Mouse (Mus musculus) limb, embryonic 12.5 days (tissue): Measurements from ENCODE around the gene Cisd3. TPM values are rescaled to one million over a fixed set of nuclear protein-coding genes. Genes with fewer than 3 reads are reported as not detected.
"Not testable (repeated sequence)": the region's sequence is repeated elsewhere in the genome, so short reads cannot be mapped to it uniquely, and the experiment has no call there.

Source experiments
- ATAC-seq: fragments of 200-750 bp; cut with Nextera tagmentation; 2 replicates; pipeline ENCODE4 v1.8.0; 2017; ENCODE audit warnings: low read depth, moderate TSS enrichment; ENCODE audit not compliant: insufficient number of reproducible peaks, insufficient read depth, low FRiP score, low TSS enrichment
- H3K27ac ChIP-seq: fragments of 300-500 bp; sonication (generic); 2 replicates; pipeline ENCODE4 v1.5.1; 2016; ENCODE audit warnings: mild to moderate bottlenecking, moderate library complexity
- H3K27me3 ChIP-seq: fragments of 300-500 bp; sonication (generic); 2 replicates; pipeline ENCODE4 v1.6.1; 2016; ENCODE audit warnings: mild to moderate bottlenecking, moderate library complexity
- H3K36me3 ChIP-seq: fragments of 300-500 bp; sonication (generic); 2 replicates; pipeline ENCODE4 v1.6.1; 2016; ENCODE audit warnings: mild to moderate bottlenecking, moderate library complexity
- H3K4me1 ChIP-seq: fragments of 300-500 bp; sonication (generic); replicated peaks from 2 replicates; pipeline ENCODE4 v1.6.1; 2016
- H3K4me2 ChIP-seq: fragments of 300-500 bp; sonication (generic); 2 replicates; pipeline ENCODE4 v1.6.1; 2016; ENCODE audit warnings: mild to moderate bottlenecking, moderate library complexity
- H3K4me3 ChIP-seq: fragments of 300-500 bp; sonication (generic); replicated peaks from 2 replicates; pipeline ENCODE4 v1.5.1; 2016; ENCODE audit warnings: mild to moderate bottlenecking
- H3K9ac ChIP-seq: fragments of 300-500 bp; sonication (generic); replicated peaks from 2 replicates; pipeline ENCODE4 v1.6.1; 2016; ENCODE audit warnings: mild to moderate bottlenecking, moderate library complexity
- H3K9me3 ChIP-seq: fragments of 300-500 bp; sonication (generic); 2 replicates; pipeline ENCODE4 v1.6.1; 2016; ENCODE audit warnings: mild to moderate bottlenecking, moderate library complexity
- WGBS: fragments of 180-500 bp; shearing (Covaris S2); methylation state at CpG from one replicate; pipeline ENCODE4 v1.1.7; 2016; 5-methylcytosine and 5-hydroxymethylcytosine counted together
- polyA plus RNA-seq: library from polyadenylated mRNA; unstranded; fragments of >200 nt; fragmentation: Nextera tagmentation; extraction: Ambion mirVana; gene quantifications from 2 replicates; pipeline ENCODE4 v1.2.1, GENCODE M21; 2016

Cisd3 gene
- polyA plus RNA-seq, result 10.0 and 11.3 TPM in 2 replicates

DNA sequence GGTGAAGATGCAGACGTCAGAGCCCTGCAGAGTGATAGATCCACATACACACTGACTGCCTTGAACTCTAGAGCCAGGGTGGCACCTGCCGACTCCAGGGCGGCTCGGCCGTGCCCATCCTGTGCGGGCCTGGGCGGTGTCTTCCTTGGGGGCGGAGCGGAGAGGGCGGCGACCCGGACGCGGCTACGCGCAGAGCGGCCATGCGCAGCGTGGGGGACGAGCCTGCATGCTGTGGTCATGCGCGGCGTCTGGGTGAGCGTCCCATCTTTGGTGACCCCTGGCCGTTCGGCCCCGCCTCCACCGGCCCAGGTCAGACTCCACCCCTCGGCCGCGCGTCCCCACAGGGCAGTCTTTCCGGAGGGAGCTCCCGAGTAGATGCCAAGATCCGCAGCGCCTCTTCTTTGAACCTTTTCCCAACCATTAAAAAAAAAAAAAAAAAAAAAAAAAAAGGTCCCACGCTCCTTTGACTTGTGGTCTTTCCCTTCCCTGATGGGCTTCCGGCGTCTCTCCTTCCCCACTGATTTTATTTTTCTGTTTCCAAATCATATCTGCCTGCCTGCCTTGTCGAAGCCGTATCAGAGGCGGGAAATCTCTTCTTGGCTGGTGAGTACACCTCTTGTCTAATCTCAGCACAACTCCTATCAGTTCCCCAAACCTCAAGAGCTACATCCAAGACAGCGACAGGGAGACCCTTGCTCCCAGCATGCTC, at the start of gene Cisd3:
TSS of gene Cisd3 (plus strand) at position 214 of the 709 bp plus-strand sequence.
- peak within 1 kb of the TSS; percentile 53 for H3K9ac ChIP-seq
- H3K27me3 ChIP-seq, result no peaks in the 10 kb centered on the region
- H3K4me3 ChIP-seq, result peak within 1 kb of the TSS; percentile 44
- H3K9me3 ChIP-seq, result no peaks in the 10 kb centered on the region
- peaks cover 65% of the 10 kb centered on the region for H3K36me3 ChIP-seq
- peak; percentile 77 for ATAC-seq
- H3K27ac ChIP-seq, result peak within 1 kb of the TSS; percentile 31; the same call in 1 of the 2 replicates
- peak within 1 kb of the TSS; percentile 89 for H3K4me2 ChIP-seq
- peaks cover 27% of the 10 kb centered on the region for H3K4me1 ChIP-seq
- WGBS, result 2% methylated on average over 43 of the region's 43 CpGs

DNA sequence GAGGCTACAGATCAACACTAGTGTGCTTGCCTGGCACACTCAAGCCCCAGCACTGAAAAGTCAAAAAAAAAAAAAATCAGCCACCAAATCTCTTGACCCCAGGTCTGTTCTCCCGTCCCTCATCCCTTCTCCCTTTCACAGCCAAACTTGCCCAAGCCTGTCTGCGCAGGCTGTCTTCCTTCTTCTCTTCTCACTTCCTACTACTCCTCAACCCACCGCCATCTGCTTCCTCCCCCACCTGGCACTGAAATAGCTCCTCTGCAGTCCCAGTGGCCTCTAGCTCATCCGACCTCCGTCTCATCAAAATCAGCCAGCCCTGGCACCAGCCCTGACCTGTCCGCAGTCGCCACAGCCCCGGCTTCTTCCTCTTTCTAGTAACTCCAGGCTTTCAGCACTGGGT, 44.0 kb upstream of the Cisd3 start:
- no peak overlapping the region for H3K9ac ChIP-seq
- no peaks in the 10 kb centered on the region for H3K36me3 ChIP-seq
- 58% methylated on average over 8 of the region's 8 CpGs for WGBS
- ATAC-seq, result no peak
- H3K4me2 ChIP-seq, result no peak overlapping the region
- no peak overlapping the region for H3K27ac ChIP-seq
- H3K9me3 ChIP-seq, result no peaks in the 10 kb centered on the region; the same call in 1 of the 2 replicates
- no peak overlapping the region for H3K4me3 ChIP-seq
- H3K4me1 ChIP-seq, result no peaks in the 10 kb centered on the region
- H3K27me3 ChIP-seq, result no peaks in the 10 kb centered on the region

DNA sequence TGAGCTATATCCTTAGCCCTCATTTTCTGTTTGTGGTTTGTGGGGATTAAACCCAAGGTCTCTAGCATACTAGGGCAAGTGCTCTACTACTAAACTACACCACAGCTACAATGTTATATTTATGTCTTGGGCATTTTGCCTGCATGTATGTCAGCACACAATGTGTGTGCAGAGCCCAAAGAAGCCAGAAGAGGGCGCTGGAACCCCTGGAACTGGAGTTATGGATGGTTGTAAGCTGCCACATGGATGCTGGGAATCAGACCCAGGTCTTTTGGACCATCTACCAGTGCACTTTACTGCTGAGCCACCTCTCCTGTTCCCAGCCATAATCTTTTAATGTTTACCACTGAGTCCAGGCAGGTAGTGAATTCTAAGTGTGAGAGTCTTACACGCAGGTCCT, 42.9 kb upstream of the Cisd3 start:
- H3K27ac ChIP-seq, result no peak overlapping the region
- WGBS, result 46% methylated on average over 2 of the region's 2 CpGs
- no peaks in the 10 kb centered on the region for H3K27me3 ChIP-seq
- no peaks in the 10 kb centered on the region; the same call in 1 of the 2 replicates for H3K9me3 ChIP-seq
- H3K4me1 ChIP-seq, result no peaks in the 10 kb centered on the region
- H3K9ac ChIP-seq, result no peak overlapping the region
- no peak for ATAC-seq
- H3K4me3 ChIP-seq, result no peak overlapping the region
- H3K4me2 ChIP-seq, result no peak overlapping the region
- no peaks in the 10 kb centered on the region for H3K36me3 ChIP-seq

DNA sequence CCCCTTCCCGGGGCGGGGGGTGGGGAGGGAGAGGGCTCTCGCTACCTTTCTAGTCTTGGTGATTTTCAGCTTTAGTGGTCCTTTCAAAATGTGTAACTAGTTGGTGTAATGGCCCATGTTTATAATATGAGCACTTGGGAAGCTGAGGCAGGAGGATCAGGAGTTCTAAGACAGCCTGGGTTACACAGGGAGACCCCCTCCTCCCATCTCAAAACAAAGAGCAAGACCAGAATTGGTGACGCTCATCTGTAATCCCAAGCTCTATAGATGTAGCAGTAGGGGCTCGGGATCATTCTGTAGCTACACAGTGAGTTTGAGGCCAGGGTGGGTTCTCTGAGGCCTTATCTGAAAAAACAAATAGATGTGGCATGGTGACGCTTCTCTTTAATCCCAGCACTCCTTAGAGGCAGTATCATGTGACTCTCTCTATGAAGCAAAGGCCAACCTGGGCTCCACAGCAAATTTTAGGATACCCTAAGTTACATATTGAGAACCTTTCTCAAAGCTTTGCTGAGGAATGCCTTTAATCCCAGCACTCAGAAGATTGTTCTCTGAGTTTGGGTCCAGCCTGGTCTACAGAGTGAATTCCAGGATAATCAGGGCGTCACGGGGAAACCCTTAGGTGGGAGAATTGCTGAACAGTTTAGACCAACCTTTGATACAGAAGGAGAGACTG, 42.1 kb upstream of the Cisd3 start:
- WGBS, result 81% methylated on average over 8 of the region's 8 CpGs
- H3K27me3 ChIP-seq, result no peaks in the 10 kb centered on the region
- no peak overlapping the region for H3K4me2 ChIP-seq
- H3K4me3 ChIP-seq, result no peak overlapping the region
- no peaks in the 10 kb centered on the region; the same call in 1 of the 2 replicates for H3K9me3 ChIP-seq
- no peak overlapping the region for H3K9ac ChIP-seq
- no peak for ATAC-seq
- H3K36me3 ChIP-seq, result no peaks in the 10 kb centered on the region
- H3K27ac ChIP-seq, result no peak overlapping the region
- H3K4me1 ChIP-seq, result no peaks in the 10 kb centered on the region

DNA sequence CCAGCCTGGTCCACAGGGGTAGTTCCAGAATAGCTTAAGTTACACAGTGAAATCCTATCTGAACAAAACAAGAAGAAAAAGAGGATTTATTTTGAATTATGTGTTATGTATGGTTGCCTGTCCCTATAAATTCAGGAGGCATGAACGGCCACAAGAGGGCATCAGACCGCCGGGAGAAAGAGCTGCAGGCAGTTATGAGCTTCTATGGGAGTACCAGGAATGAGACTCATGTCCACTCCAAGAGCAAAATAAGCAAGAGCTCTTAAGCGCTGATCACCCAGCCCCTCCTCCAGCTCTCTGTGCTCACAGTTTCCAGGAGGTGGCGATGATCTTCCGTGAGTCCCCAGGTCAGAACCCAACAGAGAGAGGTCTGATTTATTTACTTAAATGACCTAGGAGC, 40.8 kb upstream of the Cisd3 start:
- no peaks in the 10 kb centered on the region; the same call in 1 of the 2 replicates for H3K4me1 ChIP-seq
- ATAC-seq, result no peak
- H3K36me3 ChIP-seq, result no peaks in the 10 kb centered on the region
- H3K9me3 ChIP-seq, result no peaks in the 10 kb centered on the region; the same call in 1 of the 2 replicates
- H3K4me3 ChIP-seq, result no peak overlapping the region
- no peak overlapping the region for H3K4me2 ChIP-seq
- no peaks in the 10 kb centered on the region for H3K27me3 ChIP-seq
- H3K27ac ChIP-seq, result no peak overlapping the region
- WGBS, result 1% methylated on average over 6 of the region's 6 CpGs
- H3K9ac ChIP-seq, result no peak overlapping the region

DNA sequence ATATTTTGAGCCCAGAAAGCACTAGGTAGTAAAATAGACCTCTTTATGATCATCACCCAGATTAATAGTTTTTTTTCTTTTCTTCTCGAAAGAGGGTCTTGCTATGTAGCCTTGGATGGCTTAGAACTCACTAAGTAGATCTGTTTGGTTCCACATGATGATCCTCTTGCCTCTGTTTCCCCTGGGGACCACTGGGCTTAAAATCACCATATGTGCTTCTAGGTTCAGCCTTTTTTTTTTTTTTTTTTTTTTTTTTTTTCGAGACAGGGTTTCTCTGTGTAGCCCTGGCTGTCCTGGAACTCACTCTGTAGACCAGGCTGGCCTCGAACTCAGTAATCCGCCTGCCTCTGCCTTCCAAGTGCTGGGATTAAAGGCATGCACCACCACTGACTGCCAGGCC, 37.1 kb upstream of the Cisd3 start:
- H3K36me3 ChIP-seq, H3K4me2 ChIP-seq, H3K4me3 ChIP-seq, H3K4me1 ChIP-seq, H3K27ac ChIP-seq, H3K27me3 ChIP-seq, ATAC-seq, H3K9ac ChIP-seq, H3K9me3 ChIP-seq: not testable (repeated sequence)
- 74% methylated on average over 4 of the region's 4 CpGs for WGBS

DNA sequence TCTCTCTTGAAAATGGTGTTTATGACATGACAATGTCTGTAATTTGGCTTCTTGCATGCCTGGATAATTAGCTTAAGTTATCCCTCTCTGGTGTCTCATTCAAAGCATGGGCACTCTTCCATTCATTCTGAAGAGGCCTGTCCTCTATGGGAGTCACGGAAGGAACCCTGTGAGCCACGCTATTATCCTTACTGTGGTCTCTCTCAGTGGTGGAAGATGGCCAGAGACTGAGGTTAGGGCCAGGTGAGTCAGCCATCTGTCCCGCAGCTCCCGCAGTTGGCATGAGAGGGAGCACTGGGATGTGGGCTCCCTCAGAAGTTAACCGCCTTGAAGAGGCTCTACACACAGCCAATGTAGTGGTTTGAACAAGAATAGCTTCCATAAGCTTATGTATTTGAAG, 35.3 kb upstream of the Cisd3 start:
- ATAC-seq, result no peak
- Histone ChIP-seq H3K9ac (no peak overlapping the region), H3K4me1 (peaks cover 6% of the 10 kb centered on the region; the same call in 1 of the 2 replicates), H3K27ac (no peak overlapping the region), H3K9me3 (no peaks in the 10 kb centered on the region), H3K4me3 (no peak overlapping the region), H3K4me2 (no peak overlapping the region), H3K36me3 (no peaks in the 10 kb centered on the region), H3K27me3 (no peaks in the 10 kb centered on the region)
- 56% methylated on average over 5 of the region's 5 CpGs for WGBS

DNA sequence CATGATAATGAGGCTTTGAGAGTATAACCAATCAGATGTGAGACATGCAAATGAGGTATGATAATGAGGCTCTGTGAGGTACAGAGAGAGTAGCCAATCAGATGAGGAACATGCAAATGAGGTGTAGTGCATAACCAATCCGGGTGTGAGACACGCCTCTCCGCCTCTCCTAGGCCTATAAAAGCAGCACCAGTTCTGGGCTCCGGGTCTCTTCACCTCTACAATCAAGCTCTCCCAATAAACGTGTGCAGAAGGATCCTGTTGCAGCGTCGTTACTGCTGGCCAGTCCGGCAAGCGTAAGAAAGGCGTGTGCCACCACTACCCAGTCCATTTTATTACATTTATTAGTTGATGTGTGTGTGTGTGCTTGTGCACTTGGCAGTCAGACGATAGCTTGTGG, 32.2 kb upstream of the Cisd3 start:
- H3K27me3 ChIP-seq, ATAC-seq, H3K36me3 ChIP-seq, H3K4me2 ChIP-seq, H3K9me3 ChIP-seq, H3K4me1 ChIP-seq, H3K27ac ChIP-seq, H3K9ac ChIP-seq, H3K4me3 ChIP-seq: not testable (repeated sequence)
- WGBS, result 83% methylated on average over 11 of the region's 11 CpGs

DNA sequence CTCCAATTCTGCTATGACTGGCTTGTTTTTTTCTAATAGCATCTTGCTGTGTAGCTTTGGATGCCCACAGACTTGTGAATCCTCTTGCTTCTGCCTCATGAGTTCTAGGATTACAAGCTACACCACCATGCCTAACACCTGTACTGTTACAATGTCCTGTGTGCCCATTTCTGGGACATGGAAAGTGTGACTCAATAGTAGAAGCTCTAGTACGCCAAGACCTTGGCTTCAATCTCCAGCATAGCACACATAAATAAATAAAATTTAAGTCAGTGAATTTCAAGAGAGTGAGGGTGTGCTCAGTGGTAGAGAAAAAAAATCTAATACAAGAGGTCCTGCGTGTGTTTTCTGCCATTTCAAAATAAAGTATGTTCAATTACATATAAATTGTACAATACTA, 31.4 kb upstream of the Cisd3 start:
- H3K9ac ChIP-seq, result no peak overlapping the region

DNA sequence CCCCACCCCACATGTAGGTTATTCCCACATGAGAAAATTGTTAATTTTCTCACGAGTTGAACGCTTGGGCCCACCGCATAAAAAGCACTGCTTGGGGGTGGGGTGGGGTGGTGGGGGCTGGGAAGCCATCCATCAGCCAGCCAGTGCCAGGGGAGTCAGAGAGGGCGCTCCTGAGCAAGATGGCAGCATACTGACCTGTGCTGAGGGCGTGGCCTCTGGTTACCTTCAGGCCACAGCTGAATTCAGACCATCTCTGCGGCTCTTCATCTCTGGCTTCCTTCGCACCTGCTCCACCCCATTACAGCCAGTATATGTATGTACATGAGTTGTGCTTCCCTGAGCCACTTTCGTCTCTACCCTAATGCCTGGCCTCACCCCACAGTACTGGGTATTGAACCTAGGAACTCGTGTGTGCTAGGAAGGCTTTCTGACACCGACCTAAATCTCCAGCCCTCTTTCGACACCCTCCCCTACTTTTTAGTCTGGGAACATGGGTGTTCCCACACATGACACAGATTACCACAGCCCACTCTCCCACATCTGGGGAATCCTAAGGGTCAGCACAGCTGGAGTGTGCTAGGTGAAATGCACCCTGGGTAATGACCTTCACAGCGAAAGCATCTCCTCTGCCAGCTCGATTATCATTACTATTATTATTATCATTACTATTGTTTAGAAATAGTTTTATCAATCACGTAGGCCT, 29.2 kb upstream of the Cisd3 start:
- no peak for ATAC-seq
- Histone ChIP-seq H3K4me3 (no peak overlapping the region), H3K36me3 (no peaks in the 10 kb centered on the region), H3K27ac (no peak overlapping the region), H3K9me3 (no peaks in the 10 kb centered on the region), H3K27me3 (peaks cover 6% of the 10 kb centered on the region), H3K9ac (no peak overlapping the region), H3K4me1 (peaks cover 23% of the 10 kb centered on the region), H3K4me2 (no peak overlapping the region)
- WGBS, result 76% methylated on average over 14 of the region's 14 CpGs

More for the DNA sequence above, 31.4 kb upstream of the Cisd3 start:
- Histone ChIP-seq H3K4me1 (peaks cover 12% of the 10 kb centered on the region; the same call in 1 of the 2 replicates), H3K4me2 (no peak overlapping the region), H3K27me3 (no peaks in the 10 kb centered on the region), H3K4me3 (no peak overlapping the region), H3K27ac (no peak overlapping the region), H3K9me3 (no peaks in the 10 kb centered on the region), H3K36me3 (no peaks in the 10 kb centered on the region)
- 90% methylated on average over 2 of the region's 2 CpGs for WGBS
- ATAC-seq, result no peak
